Comparison of ENCODE assay signal across 11 mouse cellular contexts in the genomic region with DNA sequence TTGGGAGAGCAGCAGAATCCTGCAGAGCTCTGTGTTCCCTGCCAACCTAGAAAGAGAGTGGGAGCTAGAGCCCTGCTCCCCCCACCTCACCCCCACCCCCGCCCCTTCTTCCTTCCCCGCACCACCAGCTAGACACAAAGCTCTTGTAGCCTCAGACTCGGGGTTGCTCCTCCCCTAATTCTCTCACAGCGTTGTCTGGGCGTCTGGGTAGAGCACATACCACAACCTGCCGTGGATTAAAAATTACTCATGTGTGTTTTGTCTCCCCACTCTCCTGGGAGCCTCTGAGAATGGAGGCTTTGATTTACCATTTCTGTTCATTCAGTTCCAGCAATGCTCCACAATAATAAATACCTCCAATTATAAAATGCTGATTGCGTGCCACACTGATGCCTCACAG.
DNase-seq lines count a peak whose midpoint lies in the region; ATAC-seq and TF ChIP-seq lines count a peak whose summit lies in the region.
"Had no signal": no experiment of that assay in that cellular context is flagged by ENCODE, and none has a peak within 500 bp of the region (broad histone marks: within the 10 kb centered on the region; RNA-seq: fewer than 3 reads in every experiment).

No protein-coding gene starts in this region.

- H3K4me1 ChIP-seq in heart, embryonic 10.5 days = peaks cover 72% of the 10 kb centered on the region
- peaks cover 3% of the 10 kb centered on the region for H3K4me1 ChIP-seq in heart, adult 2 months (ENCODE audit: control insufficient read depth, insufficient read depth, low read length)
- H3K4me1 ChIP-seq in embryonic facial prominence, embryonic 10.5 days = peaks cover 73% of the 10 kb centered on the region
- peaks cover 16% of the 10 kb centered on the region; the same call in 1 of the 2 replicates for H3K4me1 ChIP-seq in forebrain, postnatal 0 days (ENCODE audit: insufficient read depth)
- peaks cover 50% of the 10 kb centered on the region for H3K4me1 ChIP-seq in midbrain, embryonic 10.5 days

- TF ChIP-seq EP300 in heart, adult 2 months (IDR thresholded peaks at IDR 0.05; ENCODE audit: insufficient read depth, low read depth, low read length) = no peak

- no peak for DNase-seq in heart, embryonic 10.5 days (ENCODE audit: low spot score)
- DNase-seq in heart, adult 2 months = no peak
- DNase-seq in embryonic facial prominence, embryonic 10.5 days (ENCODE audit: low spot score) = no peak
- peak; percentile 34 for DNase-seq in forebrain, postnatal 0 days
- no peak for DNase-seq in midbrain, embryonic 10.5 days (ENCODE audit: low spot score)
- DNase-seq in spleen, postnatal 14 days (ENCODE audit: low spot score in 2 of 2) = no peak
- DNase-seq: kidney, adult 18-20 months; lung, postnatal 36 days had no signal

- H3K4me3 ChIP-seq in heart, embryonic 10.5 days = no peak overlapping the region
- no peak overlapping the region for H3K4me3 ChIP-seq in heart, adult 2 months
- no peak overlapping the region for H3K4me3 ChIP-seq in embryonic facial prominence, embryonic 10.5 days
- no peak overlapping the region for H3K4me3 ChIP-seq in forebrain, postnatal 0 days (ENCODE audit: low read depth, low read length)
- no peak overlapping the region for H3K4me3 ChIP-seq in midbrain, embryonic 10.5 days

- no peak overlapping the region for H3K9ac ChIP-seq in heart, adult 2 months (ENCODE audit: low read depth, low read length)
- no peak overlapping the region for H3K9ac ChIP-seq in forebrain, postnatal 0 days

- peaks cover 20% of the 10 kb centered on the region for H3K36me3 ChIP-seq in heart, embryonic 10.5 days
- H3K36me3 ChIP-seq in heart, adult 2 months (ENCODE audit: control insufficient read depth, insufficient read depth, low read length) = no peaks in the 10 kb centered on the region
- H3K36me3 ChIP-seq in embryonic facial prominence, embryonic 10.5 days (replicated peaks) = peaks cover 55% of the 10 kb centered on the region
- no peaks in the 10 kb centered on the region for H3K36me3 ChIP-seq in forebrain, postnatal 0 days (ENCODE audit: insufficient read depth)
- H3K36me3 ChIP-seq in midbrain, embryonic 10.5 days = peaks cover 46% of the 10 kb centered on the region
- H3K36me3 ChIP-seq: G1E had no signal

- H3K9me3 ChIP-seq in heart, embryonic 10.5 days = no peaks in the 10 kb centered on the region
- H3K9me3 ChIP-seq in embryonic facial prominence, embryonic 10.5 days = no peaks in the 10 kb centered on the region
- no peaks in the 10 kb centered on the region for H3K9me3 ChIP-seq in forebrain, postnatal 0 days (ENCODE audit: low read length)
- H3K9me3 ChIP-seq in midbrain, embryonic 10.5 days (replicated peaks) = no peaks in the 10 kb centered on the region
- H3K9me3 ChIP-seq: G1E had no signal

- WGBS in heart, embryonic 10.5 days = 45% methylated on average over 7 of the region's 7 CpGs
- 47% methylated on average over 7 of the region's 7 CpGs for WGBS in heart, adult 2 months
- WGBS in embryonic facial prominence, embryonic 10.5 days = 49% methylated on average over 7 of the region's 7 CpGs
- WGBS in forebrain, postnatal 0 days = 14% methylated on average over 7 of the region's 7 CpGs
- 33% methylated on average over 7 of the region's 7 CpGs for WGBS in midbrain, embryonic 10.5 days

- H3K79me2 ChIP-seq in heart, adult 2 months (replicated peaks; ENCODE audit: control insufficient read depth, insufficient read depth, low read length) = no peaks in the 10 kb centered on the region

- TF ChIP-seq POLR2A in heart, adult 2 months (IDR thresholded peaks at IDR 0.05; ENCODE audit: insufficient read depth, low read depth, low read length) = no peak

- no peak overlapping the region for H3K4me2 ChIP-seq in forebrain, postnatal 0 days (ENCODE audit: low read depth)

- peak overlapping the region; percentile 67; the same call in 1 of the 2 replicates for H3K27ac ChIP-seq in heart, embryonic 10.5 days
- H3K27ac ChIP-seq in heart, adult 2 months = no peak overlapping the region
- peak overlapping the region; percentile 71 for H3K27ac ChIP-seq in embryonic facial prominence, embryonic 10.5 days (replicated peaks)
- 0 out of 2 replicates have a peak overlapping the region, but pooled peaks have one; percentile 57 for H3K27ac ChIP-seq in forebrain, postnatal 0 days (ENCODE audit: low read depth, low read length)
- H3K27ac ChIP-seq in midbrain, embryonic 10.5 days (replicated peaks) = peak overlapping the region; percentile 72

- peak; percentile 70; the same call in 1 of the 2 replicates for ATAC-seq in forebrain, postnatal 0 days
- ATAC-seq in frontal cortex, adult (ENCODE audit: low TSS enrichment) = no peak
- ATAC-seq in megakaryocyte-erythroid progenitor cell, adult 5-6 weeks (replicated peaks; ENCODE audit: low FRiP score, low TSS enrichment, poor library complexity, severe bottlenecking) = no peak

- TF ChIP-seq CTCF in heart, adult 2 months (IDR thresholded peaks at IDR 0.05) = no peak
- no peak for TF ChIP-seq CTCF in forebrain, postnatal 0 days (IDR thresholded peaks at IDR 0.05; ENCODE audit: low read depth)

- intact Hi-C loops in heart, adult 2 months (cut with DNase I) = no loop called here

- H3K27me3 ChIP-seq in heart, embryonic 10.5 days (ENCODE audit: insufficient read depth, poor library complexity, severe bottlenecking) = no peaks in the 10 kb centered on the region
- no peaks in the 10 kb centered on the region for H3K27me3 ChIP-seq in heart, adult 2 months (ENCODE audit: control insufficient read depth, insufficient read depth, low read length)
- no peaks in the 10 kb centered on the region for H3K27me3 ChIP-seq in embryonic facial prominence, embryonic 10.5 days (replicated peaks; ENCODE audit: low read depth, poor library complexity, severe bottlenecking)
- H3K27me3 ChIP-seq in forebrain, postnatal 0 days (ENCODE audit: insufficient read depth, low read length) = no peaks in the 10 kb centered on the region
- H3K27me3 ChIP-seq in midbrain, embryonic 10.5 days (ENCODE audit: low read depth, poor library complexity, severe bottlenecking) = no peaks in the 10 kb centered on the region
